Mouse (Mus musculus): Measurements from ENCODE around the gene Aldh1l1. TPM values are rescaled to one million over a fixed set of nuclear protein-coding genes. Genes with fewer than 3 reads are reported as not detected.

The Aldh1l1 gene
- polyA plus RNA-seq, 1 experiment from 2014 or later = 2.2 TPM

DNA sequence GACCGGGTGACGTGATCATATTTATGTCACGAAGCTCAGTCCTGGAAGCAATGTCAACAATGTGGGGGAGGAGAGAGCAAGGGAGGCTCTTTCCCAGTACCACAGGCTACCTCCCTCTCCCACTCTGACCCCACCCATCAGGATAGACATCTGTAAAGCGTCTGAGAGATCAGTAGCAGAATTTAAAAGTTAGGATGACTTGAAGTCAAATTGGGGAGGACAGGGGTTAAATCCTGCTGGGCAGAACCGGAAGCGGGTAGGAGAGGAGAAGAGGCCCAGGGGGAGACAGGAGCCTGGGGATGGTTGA, 135.3 kb downstream of the Aldh1l1 start:
- Histone ChIP-seq H3K9ac (ENCODE audit: low read depth, low read length) (no peak overlapping the region), H3K4me2 (ENCODE audit: low read depth, low read length) (no peak overlapping the region), H3K36me3 (ENCODE audit: control insufficient read depth, insufficient read depth, low read length) (no peaks in the 10 kb centered on the region), H3K4me1 (ENCODE audit: control insufficient read depth, insufficient read depth, low read length) (no peaks in the 10 kb centered on the region), H3K27me3 (replicated peaks; ENCODE audit: control insufficient read depth, insufficient read depth, low read length) (no peaks in the 10 kb centered on the region), H3K4me3 (ENCODE audit: low read depth, low read length) (no peak overlapping the region), H3K9me3 (ENCODE audit: control insufficient read depth, low read length) (no peaks in the 10 kb centered on the region), H3K27ac (replicated peaks; ENCODE audit: low read depth, low read length) (no peak overlapping the region)
- 56% methylated on average over 6 of the region's 6 CpGs for WGBS
- ATAC-seq (ENCODE audit: low read depth) = no peak
- DNase-seq (ENCODE audit: low spot score) = no peak

DNA sequence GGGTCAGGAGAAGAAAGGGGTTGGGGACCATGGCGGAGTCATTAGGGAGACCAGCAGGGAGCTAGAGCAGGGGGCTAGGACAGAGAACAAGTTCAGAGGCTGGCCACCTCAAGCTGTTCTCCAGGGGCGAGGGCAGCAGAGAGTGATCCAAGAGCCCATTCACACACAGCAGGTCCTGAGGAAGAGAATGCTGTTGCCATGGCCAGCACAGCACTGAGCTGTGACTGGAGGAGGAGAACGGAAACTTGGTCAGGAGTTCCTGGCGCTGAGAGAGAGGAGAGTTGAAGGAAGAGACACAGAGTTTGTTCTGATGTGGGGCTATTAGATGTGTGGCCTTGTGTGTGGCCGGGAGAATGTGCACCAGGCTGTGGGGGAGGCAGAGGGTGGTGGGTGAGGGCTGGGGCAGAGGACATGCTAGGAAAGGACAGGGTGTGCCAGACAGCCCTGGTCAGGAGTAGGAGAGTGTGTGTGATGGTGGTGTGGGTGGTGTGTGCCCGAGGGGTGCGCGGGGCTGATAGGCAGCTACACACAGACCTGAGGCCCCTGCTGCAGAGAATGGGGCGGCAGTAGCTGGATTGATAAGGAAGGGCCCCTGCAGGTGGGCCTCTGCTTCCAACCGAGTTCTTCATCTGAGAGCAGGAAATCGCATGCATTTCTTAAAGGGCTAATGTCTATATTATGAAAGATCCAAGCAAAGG, 136.7 kb downstream of the Aldh1l1 start:
- DNase-seq (ENCODE audit: low spot score) (no peak), ATAC-seq (ENCODE audit: low read depth) (no peak)
- WGBS = 50% methylated on average over 11 of the region's 11 CpGs
- no peaks in the 10 kb centered on the region for H3K4me1 ChIP-seq (ENCODE audit: control insufficient read depth, insufficient read depth, low read length)
- H3K4me3 ChIP-seq (ENCODE audit: low read depth, low read length) = no peak overlapping the region
- no peak overlapping the region for H3K9ac ChIP-seq (ENCODE audit: low read depth, low read length)
- no peaks in the 10 kb centered on the region for H3K9me3 ChIP-seq (ENCODE audit: control insufficient read depth, low read length)
- H3K27me3 ChIP-seq (replicated peaks; ENCODE audit: control insufficient read depth, insufficient read depth, low read length) = no peaks in the 10 kb centered on the region
- no peaks in the 10 kb centered on the region for H3K36me3 ChIP-seq (ENCODE audit: control insufficient read depth, insufficient read depth, low read length)
- H3K4me2 ChIP-seq (ENCODE audit: low read depth, low read length) = no peak overlapping the region
- H3K27ac ChIP-seq (replicated peaks; ENCODE audit: low read depth, low read length) = no peak overlapping the region

DNA sequence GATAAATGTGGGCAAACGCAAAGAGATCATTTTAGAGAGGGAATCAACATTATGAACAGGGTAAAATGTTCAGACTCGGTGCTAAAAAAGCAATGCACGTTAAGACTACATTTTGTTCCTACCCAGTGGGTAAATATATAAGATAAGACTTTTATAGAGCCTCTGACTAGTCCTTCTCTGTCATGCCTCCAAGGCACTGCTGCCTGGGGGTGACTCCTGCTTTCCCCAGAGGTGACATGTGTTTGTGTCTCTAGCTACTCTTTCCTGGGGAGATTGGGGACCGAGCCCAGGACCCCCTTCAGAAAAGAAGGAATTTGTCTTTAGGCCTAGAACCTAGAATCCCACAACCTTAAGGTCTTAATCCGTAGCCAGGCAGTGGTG, 137.2 kb downstream of the Aldh1l1 start:
- Histone ChIP-seq H3K9me3 (ENCODE audit: control insufficient read depth, low read length) (no peaks in the 10 kb centered on the region), H3K4me2 (ENCODE audit: low read depth, low read length) (no peak overlapping the region), H3K27me3 (replicated peaks; ENCODE audit: control insufficient read depth, insufficient read depth, low read length) (no peaks in the 10 kb centered on the region), H3K9ac (ENCODE audit: low read depth, low read length) (no peak overlapping the region), H3K4me3 (ENCODE audit: low read depth, low read length) (no peak overlapping the region), H3K27ac (replicated peaks; ENCODE audit: low read depth, low read length) (no peak overlapping the region), H3K4me1 (ENCODE audit: control insufficient read depth, insufficient read depth, low read length) (no peaks in the 10 kb centered on the region), H3K36me3 (ENCODE audit: control insufficient read depth, insufficient read depth, low read length) (no peaks in the 10 kb centered on the region)
- no peak for ATAC-seq (ENCODE audit: low read depth)
- DNase-seq (ENCODE audit: low spot score) = no peak
- 82% methylated on average over 5 of the region's 5 CpGs for WGBS

DNA sequence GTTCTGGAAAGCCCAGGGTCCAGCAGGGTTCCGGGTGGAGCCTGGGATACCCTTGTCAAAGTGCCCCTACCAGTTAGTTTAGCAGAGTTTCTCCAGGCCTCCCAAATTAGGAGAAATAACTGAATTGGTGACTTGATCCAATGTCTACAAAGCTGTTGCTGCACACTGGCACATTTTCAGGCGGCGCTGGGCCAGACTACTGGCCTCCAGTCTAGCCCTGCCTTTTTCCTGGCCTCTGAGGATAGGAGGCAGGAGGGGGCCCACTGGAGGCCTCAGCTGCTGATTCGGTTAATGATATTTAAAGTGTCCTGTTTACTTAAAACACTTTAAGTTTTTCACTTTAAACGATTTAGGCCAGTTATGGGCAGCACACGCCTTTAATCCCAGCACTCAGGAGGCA, 138.0 kb downstream of the Aldh1l1 start:
- Histone ChIP-seq H3K4me2 (ENCODE audit: low read depth, low read length) (no peak overlapping the region), H3K27me3 (replicated peaks; ENCODE audit: control insufficient read depth, insufficient read depth, low read length) (no peaks in the 10 kb centered on the region), H3K9ac (ENCODE audit: low read depth, low read length) (no peak overlapping the region), H3K4me3 (ENCODE audit: low read depth, low read length) (no peak overlapping the region), H3K36me3 (ENCODE audit: control insufficient read depth, insufficient read depth, low read length) (no peaks in the 10 kb centered on the region), H3K4me1 (ENCODE audit: control insufficient read depth, insufficient read depth, low read length) (no peaks in the 10 kb centered on the region), H3K9me3 (ENCODE audit: control insufficient read depth, low read length) (no peaks in the 10 kb centered on the region), H3K27ac (replicated peaks; ENCODE audit: low read depth, low read length) (no peak overlapping the region)
- 82% methylated on average over 6 of the region's 6 CpGs for WGBS
- ATAC-seq (ENCODE audit: low read depth) (no peak), DNase-seq (ENCODE audit: low spot score) (no peak)

DNA sequence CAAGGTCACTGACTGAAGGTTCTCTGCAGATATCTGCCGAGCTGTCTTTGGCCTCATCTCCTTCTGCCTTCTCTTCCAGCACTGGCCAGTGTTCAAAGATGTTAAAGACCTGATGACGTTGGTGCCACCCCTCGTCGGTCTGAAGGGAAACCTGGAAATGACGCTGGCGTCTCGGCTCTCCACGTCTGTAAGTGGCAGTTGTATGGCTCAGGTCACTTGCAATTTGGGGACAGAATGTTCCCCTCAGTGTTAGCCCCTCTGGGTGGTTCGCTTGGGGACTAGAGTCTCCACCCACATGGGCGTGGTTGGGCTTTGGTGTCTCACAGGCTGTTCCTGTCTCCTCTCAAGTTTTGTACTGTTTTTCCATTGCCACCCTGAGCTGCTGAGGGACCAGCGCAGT, 138.5 kb downstream of the Aldh1l1 start:
- H3K4me2 ChIP-seq (ENCODE audit: low read depth, low read length) = no peak overlapping the region
- H3K27me3 ChIP-seq (replicated peaks; ENCODE audit: control insufficient read depth, insufficient read depth, low read length) = no peaks in the 10 kb centered on the region
- H3K27ac ChIP-seq (replicated peaks; ENCODE audit: low read depth, low read length) = no peak overlapping the region
- H3K4me1 ChIP-seq (ENCODE audit: control insufficient read depth, insufficient read depth, low read length) = no peaks in the 10 kb centered on the region
- 72% methylated on average over 11 of the region's 11 CpGs for WGBS
- no peaks in the 10 kb centered on the region for H3K36me3 ChIP-seq (ENCODE audit: control insufficient read depth, insufficient read depth, low read length)
- H3K4me3 ChIP-seq (ENCODE audit: low read depth, low read length) = no peak overlapping the region
- no peak overlapping the region for H3K9ac ChIP-seq (ENCODE audit: low read depth, low read length)
- H3K9me3 ChIP-seq (ENCODE audit: control insufficient read depth, low read length) = no peaks in the 10 kb centered on the region
- DNase-seq (ENCODE audit: low spot score) (no peak), ATAC-seq (ENCODE audit: low read depth) (no peak)

GRCm38 (mm10) chr6:90625207-90625994, 139.2 kb downstream of the Aldh1l1 start:
- no peak overlapping the region for H3K4me2 ChIP-seq (ENCODE audit: low read depth, low read length)
- no peak for DNase-seq (ENCODE audit: low spot score)
- H3K9me3 ChIP-seq (ENCODE audit: control insufficient read depth, low read length) = no peaks in the 10 kb centered on the region
- no peak overlapping the region for H3K9ac ChIP-seq (ENCODE audit: low read depth, low read length)
- H3K27me3 ChIP-seq (replicated peaks; ENCODE audit: control insufficient read depth, insufficient read depth, low read length) = no peaks in the 10 kb centered on the region
- 84% methylated on average over 7 of the region's 7 CpGs for WGBS
- no peaks in the 10 kb centered on the region for H3K4me1 ChIP-seq (ENCODE audit: control insufficient read depth, insufficient read depth, low read length)
- no peak overlapping the region for H3K27ac ChIP-seq (replicated peaks; ENCODE audit: low read depth, low read length)
- ATAC-seq (ENCODE audit: low read depth) = no peak
- no peak overlapping the region for H3K4me3 ChIP-seq (ENCODE audit: low read depth, low read length)
- H3K36me3 ChIP-seq (ENCODE audit: control insufficient read depth, insufficient read depth, low read length) = no peaks in the 10 kb centered on the region

- ATAC-seq (ENCODE audit: low read depth) (no peak), DNase-seq (ENCODE audit: low spot score) (no peak)
- Histone ChIP-seq H3K27me3 (replicated peaks; ENCODE audit: control insufficient read depth, insufficient read depth, low read length) (no peaks in the 10 kb centered on the region), H3K9me3 (ENCODE audit: control insufficient read depth, low read length) (no peaks in the 10 kb centered on the region), H3K4me2 (ENCODE audit: low read depth, low read length) (no peak overlapping the region), H3K27ac (replicated peaks; ENCODE audit: low read depth, low read length) (no peak overlapping the region), H3K9ac (ENCODE audit: low read depth, low read length) (no peak overlapping the region), H3K4me3 (ENCODE audit: low read depth, low read length) (no peak overlapping the region), H3K36me3 (ENCODE audit: control insufficient read depth, insufficient read depth, low read length) (no peaks in the 10 kb centered on the region), H3K4me1 (ENCODE audit: control insufficient read depth, insufficient read depth, low read length) (no peaks in the 10 kb centered on the region)
- 82% methylated on average over 4 of the region's 4 CpGs for WGBS
Measured at GRCm38 (mm10) chr6:90627556-90627955, 141.3 kb downstream of the Aldh1l1 start.

DNA sequence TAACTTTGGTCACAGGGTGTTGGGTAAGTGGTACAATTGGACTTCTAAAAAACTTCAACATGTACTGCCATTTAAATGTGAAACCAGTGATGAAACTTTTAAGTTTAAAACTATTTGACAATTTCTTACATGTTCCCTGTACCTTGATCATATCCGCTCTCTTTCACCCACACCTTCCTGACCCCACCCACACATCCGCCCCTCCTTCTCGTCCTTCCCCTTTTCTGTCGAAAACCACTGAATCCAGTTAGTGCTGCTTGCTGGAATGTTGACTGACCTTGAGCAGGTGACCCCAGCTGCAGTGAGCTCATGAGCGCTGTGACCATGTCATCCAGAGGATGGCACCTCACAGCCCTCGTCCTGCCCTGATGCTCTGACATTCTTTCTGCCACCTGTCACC, 143.3 kb downstream of the Aldh1l1 start:
- ATAC-seq (ENCODE audit: low read depth) (no peak), DNase-seq (ENCODE audit: low spot score) (no peak)
- 73% methylated on average over 6 of the region's 6 CpGs for WGBS
- H3K36me3 ChIP-seq (ENCODE audit: control insufficient read depth, insufficient read depth, low read length) = no peaks in the 10 kb centered on the region
- H3K27me3 ChIP-seq (replicated peaks; ENCODE audit: control insufficient read depth, insufficient read depth, low read length) = no peaks in the 10 kb centered on the region
- H3K4me1 ChIP-seq (ENCODE audit: control insufficient read depth, insufficient read depth, low read length) = no peaks in the 10 kb centered on the region
- H3K9ac ChIP-seq (ENCODE audit: low read depth, low read length) = no peak overlapping the region
- no peak overlapping the region for H3K27ac ChIP-seq (replicated peaks; ENCODE audit: low read depth, low read length)
- H3K4me2 ChIP-seq (ENCODE audit: low read depth, low read length) = no peak overlapping the region
- H3K4me3 ChIP-seq (ENCODE audit: low read depth, low read length) = no peak overlapping the region
- H3K9me3 ChIP-seq (ENCODE audit: control insufficient read depth, low read length) = no peaks in the 10 kb centered on the region

DNA sequence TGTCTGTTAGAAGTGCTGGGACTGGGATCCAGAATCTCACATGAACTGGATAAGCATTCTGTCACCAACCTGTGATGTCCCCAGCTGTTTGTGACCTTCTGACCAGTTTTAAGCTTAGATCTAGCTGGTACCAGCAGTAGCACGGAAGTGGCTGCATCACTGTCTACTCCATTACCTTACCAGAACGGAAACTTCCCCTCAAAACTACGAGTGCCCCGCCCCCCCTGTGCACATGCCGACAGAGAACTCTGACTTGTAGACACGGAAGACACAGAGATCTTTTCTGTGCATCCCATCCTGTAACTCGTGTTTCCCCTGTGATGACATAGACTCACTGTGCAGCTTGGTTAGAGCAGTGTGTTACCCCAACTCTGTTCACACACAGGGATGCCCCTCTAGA, 144.2 kb downstream of the Aldh1l1 start:
- no peaks in the 10 kb centered on the region for H3K27me3 ChIP-seq (replicated peaks; ENCODE audit: control insufficient read depth, insufficient read depth, low read length)
- DNase-seq (ENCODE audit: low spot score) = no peak

More for the DNA sequence above, 144.2 kb downstream of the Aldh1l1 start:
- H3K27ac ChIP-seq (replicated peaks; ENCODE audit: low read depth, low read length) = no peak overlapping the region
- H3K9me3 ChIP-seq (ENCODE audit: control insufficient read depth, low read length) = no peaks in the 10 kb centered on the region
- H3K9ac ChIP-seq (ENCODE audit: low read depth, low read length) = no peak overlapping the region
- H3K4me3 ChIP-seq (ENCODE audit: low read depth, low read length) = no peak overlapping the region
- no peak for ATAC-seq (ENCODE audit: low read depth)
- no peak overlapping the region for H3K4me2 ChIP-seq (ENCODE audit: low read depth, low read length)
- no peaks in the 10 kb centered on the region for H3K36me3 ChIP-seq (ENCODE audit: control insufficient read depth, insufficient read depth, low read length)
- H3K4me1 ChIP-seq (ENCODE audit: control insufficient read depth, insufficient read depth, low read length) = no peaks in the 10 kb centered on the region
- 89% methylated on average over 7 of the region's 7 CpGs for WGBS
